Mouse (Mus musculus): ENCODE data around the gene Zcchc7. TPM values are rescaled to one million over a fixed set of nuclear protein-coding genes. Genes with fewer than 3 reads are reported as not detected.

Zcchc7 gene
- polyA plus RNA-seq, 1 experiment from 2014 or later = 22.1 TPM

- CTCF ChIA-PET = no interaction called here
- DNase-seq (ENCODE audit: low read depth, low spot score) (no peak), ATAC-seq (no peak)
- POLR2A ChIA-PET = no interaction called here
- H3K27me3 ChIP-seq = no peaks in the 10 kb centered on the region
- in situ Hi-C loops (cut with MboI; ENCODE audit: low pct_unique_long_range_greater_than_20kb) = no loop called here
- no peak for TF ChIP-seq CTCF (IDR thresholded peaks at IDR 0.05)
Measured at GRCm38 (mm10) chr4:44978175-44978574, 222.5 kb downstream of the Zcchc7 start.

GRCm38 (mm10) chr4:44979794-44980338, 224.2 kb downstream of the Zcchc7 start:
- in situ Hi-C loops (cut with MboI; ENCODE audit: low pct_unique_long_range_greater_than_20kb) = no loop called here
- no peak for TF ChIP-seq CTCF (IDR thresholded peaks at IDR 0.05)
- POLR2A ChIA-PET = no interaction called here
- no peak for ATAC-seq
- CTCF ChIA-PET = no interaction called here
- DNase-seq (ENCODE audit: low read depth, low spot score) = no peak
- no peaks in the 10 kb centered on the region for H3K27me3 ChIP-seq

- in situ Hi-C loops (cut with MboI; ENCODE audit: low pct_unique_long_range_greater_than_20kb) = no loop called here
Measured at GRCm38 (mm10) chr4:44981280-44981973, 225.8 kb downstream of the Zcchc7 start, which contains the start of gene Grhpr. TSS of gene Grhpr (plus strand) at chr4:44981395.

More at GRCm38 (mm10) chr4:44981280-44981973, 225.8 kb downstream of the Zcchc7 start, which contains the start of gene Grhpr:
- ChIA-PET POLR2A (interaction anchor here (0.9 kb wide), 1 partner anchor 32 kb away, joined by 3 read pairs; no protein-coding TSS in a partner anchor), CTCF (interaction anchor here (1.0 to 1.3 kb wide), 2 partner anchors 8 to 37 kb away, joined by 4 to 5 read pairs; partner anchors contain the start of gene Polr1e)
- H3K27me3 ChIP-seq = no peaks in the 10 kb centered on the region
- ATAC-seq (peak; percentile 77), DNase-seq (ENCODE audit: low read depth, low spot score) (no peak)
- TF ChIP-seq CTCF (IDR thresholded peaks at IDR 0.05) = no peak

Other genes with a start within 250 kb of the Zcchc7 start
- gene Pax5, start 45.4 kb upstream of the Zcchc7 start, polyA plus RNA-seq (2021) = not detected
- 23.7 TPM for gene Grhpr, start 225.5 kb downstream of the Zcchc7 start, polyA plus RNA-seq (2021)